Mouse (Mus musculus) E14TG2a.4 (cell line): ENCODE data around the gene Cops2.

Source experiments
- H3K27me3 ChIP-seq: 2 replicates; pipeline ENCODE4 v1.6.1; 2014; ENCODE audit warnings: low read length, control low read depth; ENCODE audit not compliant: insufficient read depth
- H3K36me3 ChIP-seq: 2 replicates; pipeline ENCODE4 v1.6.1; 2014; ENCODE audit warnings: low read length, control low read depth; ENCODE audit not compliant: insufficient read depth
- H3K4me1 ChIP-seq: replicated peaks from 2 replicates; pipeline ENCODE4 v1.6.1; 2014; ENCODE audit warnings: low read depth, low read length, control low read depth
- H3K4me3 ChIP-seq: replicated peaks from 2 replicates; pipeline ENCODE4 v1.5.1; 2014; ENCODE audit warnings: mild to moderate bottlenecking, low read length
- H3K9me3 ChIP-seq: 2 replicates; pipeline ENCODE4 v1.6.1; 2014; ENCODE audit warnings: low read length, control low read depth
- CTCF ChIP-seq: conservative IDR thresholded peaks from 2 replicates; pipeline ENCODE4 v1.5.1; 2014; ENCODE audit warnings: low read length
- NANOG ChIP-seq: IDR thresholded peaks from 2 replicates; pipeline ENCODE4 v1.6.1; 2014; ENCODE audit warnings: borderline replicate concordance, low read length, mixed read lengths
- POU5F1 ChIP-seq: IDR thresholded peaks from 2 replicates; pipeline ENCODE4 v1.6.1; 2014; ENCODE audit warnings: low read length, borderline replicate concordance

Cops2 gene

DNA sequence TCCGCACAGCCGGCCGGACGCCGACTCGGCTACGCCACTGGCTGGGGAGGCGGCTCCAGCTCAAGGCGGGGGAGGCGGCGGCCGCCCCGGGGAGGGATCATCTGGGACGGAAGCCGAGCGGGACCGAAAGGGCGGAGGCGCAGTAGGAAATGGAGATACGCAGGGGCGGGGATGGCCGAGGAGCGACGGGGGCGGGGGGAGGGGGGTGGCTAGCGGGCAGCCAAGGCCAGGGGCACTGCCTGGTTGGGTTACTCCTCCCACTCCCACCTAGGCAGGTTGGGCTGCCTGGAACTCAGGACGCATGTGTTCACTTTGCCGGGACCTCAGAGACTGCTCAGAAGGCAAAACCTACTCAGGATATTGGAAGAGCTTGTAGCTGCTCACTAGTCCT lies 76.2 kb downstream of the Cops2 start, which contains the start of gene Secisbp2l:
Gene Secisbp2l (minus strand): TSS at position 152 of the 391 bp plus-strand sequence.
- Histone ChIP-seq H3K4me3 (peak within 1 kb of the TSS; percentile 94), H3K27me3 (peaks cover 3% of the 10 kb centered on the region; the same call in 1 of the 2 replicates), H3K9me3 (no peaks in the 10 kb centered on the region), H3K36me3 (no peaks in the 10 kb centered on the region; the same call in 1 of the 2 replicates), H3K4me1 (peaks cover 17% of the 10 kb centered on the region; the same call in 1 of the 2 replicates)
- TF ChIP-seq NANOG (no peak), POU5F1 (no peak), CTCF (no peak)

- peaks cover 17% of the 10 kb centered on the region; the same call in 1 of the 2 replicates for H3K4me1 ChIP-seq
- H3K4me3 ChIP-seq = peak overlapping the region; percentile 94
- H3K36me3 ChIP-seq = no peaks in the 10 kb centered on the region; the same call in 1 of the 2 replicates
- H3K27me3 ChIP-seq = no peaks in the 10 kb centered on the region
- H3K9me3 ChIP-seq = no peaks in the 10 kb centered on the region
- TF ChIP-seq NANOG (no peak), CTCF (no peak), POU5F1 (no peak)
These were observed 76.8 kb downstream of the Cops2 start for GRCm38 (mm10) chr2:125781978-125782718.

- peaks cover 17% of the 10 kb centered on the region; the same call in 1 of the 2 replicates for H3K4me1 ChIP-seq
- no peaks in the 10 kb centered on the region for H3K9me3 ChIP-seq
- H3K36me3 ChIP-seq = no peaks in the 10 kb centered on the region; the same call in 1 of the 2 replicates
- no peaks in the 10 kb centered on the region for H3K27me3 ChIP-seq
- H3K4me3 ChIP-seq = no peak overlapping the region
- TF ChIP-seq NANOG (no peak), POU5F1 (no peak), CTCF (no peak)
These were observed 77.9 kb downstream of the Cops2 start for GRCm38 (mm10) chr2:125781006-125781405.
